Mouse (Mus musculus) urinary bladder, postnatal 36 days (tissue): ENCODE measurements around the gene Gpc1.

Source experiments
- DNase-seq, 2 experiments: peaks; one replicate each; pipeline ENCODE4 v3.0.0; 2022; ENCODE audit warnings: low spot score in 2 of 2, mixed read lengths in 1 of 2

The Gpc1 gene

GRCm38 (mm10) chr1:92879266-92879665 lies 47.8 kb downstream of the Gpc1 start:
- DNase-seq, result no peak

GRCm38 (mm10) chr1:92880101-92880500 lies 48.7 kb downstream of the Gpc1 start:
- no peak for DNase-seq

- no peak for DNase-seq
Observed at GRCm38 (mm10) chr1:92881982-92882381, 50.5 kb downstream of the Gpc1 start.

GRCm38 (mm10) chr1:92888901-92889655 lies 57.6 kb downstream of the Gpc1 start:
- DNase-seq, result no peak

DNA sequence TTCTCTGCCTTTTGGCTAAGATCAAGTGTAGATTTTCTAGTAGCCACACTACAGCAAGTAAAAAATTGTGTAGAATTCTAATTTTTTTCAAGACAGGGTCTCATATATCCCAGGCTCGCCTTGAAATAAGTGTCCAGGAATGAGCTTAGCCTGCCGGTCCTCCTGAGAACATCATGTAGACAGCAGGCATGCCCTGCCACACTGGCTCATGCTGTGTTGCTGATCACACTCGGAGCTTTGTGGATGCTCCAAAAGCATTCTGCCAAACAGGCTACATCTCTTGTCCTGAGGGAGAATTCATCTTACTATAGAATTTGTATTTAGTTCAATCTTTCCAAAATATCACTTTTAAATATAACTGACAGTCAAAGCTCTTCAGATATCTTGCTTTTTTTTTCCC lies 61.3 kb downstream of the Gpc1 start:
- no peak for DNase-seq

DNA sequence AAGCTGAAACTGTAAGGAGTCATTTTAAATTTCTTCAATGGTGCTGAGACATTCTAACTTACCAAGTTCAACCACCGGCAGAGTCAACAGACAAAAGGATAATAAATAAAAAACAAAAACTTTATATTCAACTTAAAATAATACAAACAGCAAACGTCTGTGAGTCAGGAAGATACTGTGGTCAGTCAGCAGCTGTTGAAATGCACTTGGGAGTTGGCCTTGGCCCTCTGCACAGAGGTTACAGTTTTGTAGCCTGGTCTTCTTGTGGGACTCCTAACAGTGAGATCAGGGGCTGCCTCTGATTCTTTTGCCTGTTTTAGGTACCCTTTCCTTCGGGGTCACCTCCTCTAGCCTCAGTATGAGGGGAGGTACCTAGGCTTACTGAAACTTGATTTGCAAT lies 62.5 kb downstream of the Gpc1 start:
- DNase-seq, result no peak

GRCm38 (mm10) chr1:92895089-92895488 lies 63.6 kb downstream of the Gpc1 start:
- DNase-seq, result peak; percentile 41 to 69

GRCm38 (mm10) chr1:92902786-92903185 lies 71.3 kb downstream of the Gpc1 start, which contains the start of gene Ankmy1:
Gene Ankmy1, minus strand, starts transcription at chr1:92902906.
- peak; percentile 44 to 60 for DNase-seq

DNA sequence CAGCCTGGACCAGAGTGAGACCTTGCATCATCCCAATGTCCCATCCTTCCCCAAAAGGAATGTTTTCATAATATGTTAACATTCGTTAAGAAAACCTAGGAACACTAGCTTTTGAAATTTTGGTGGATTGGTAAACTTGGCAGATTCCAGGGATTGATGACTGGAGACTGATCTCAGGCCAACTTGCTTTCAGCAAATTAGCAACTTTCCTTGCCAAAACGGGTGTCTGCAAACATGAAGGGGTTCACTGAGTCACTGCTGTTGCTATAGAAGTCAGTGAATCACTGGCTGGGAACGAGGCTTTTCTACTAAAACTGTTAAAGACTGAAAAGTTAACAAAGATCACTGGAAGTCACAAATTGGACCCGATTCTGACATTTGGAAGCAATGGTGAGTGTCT lies 72.2 kb downstream of the Gpc1 start:
- no peak for DNase-seq

- DNase-seq, result no peak
Observed at GRCm38 (mm10) chr1:92905703-92906310, 74.4 kb downstream of the Gpc1 start.

GRCm38 (mm10) chr1:92906779-92907631 lies 75.6 kb downstream of the Gpc1 start, which contains the start of gene Dusp28:
Gene Dusp28, plus strand, starts transcription at chr1:92906981.
- DNase-seq, result peak; percentile 82 to 90

GRCm38 (mm10) chr1:92907632-92908360 lies 76.4 kb downstream of the Gpc1 start:
- DNase-seq, result no peak

DNA sequence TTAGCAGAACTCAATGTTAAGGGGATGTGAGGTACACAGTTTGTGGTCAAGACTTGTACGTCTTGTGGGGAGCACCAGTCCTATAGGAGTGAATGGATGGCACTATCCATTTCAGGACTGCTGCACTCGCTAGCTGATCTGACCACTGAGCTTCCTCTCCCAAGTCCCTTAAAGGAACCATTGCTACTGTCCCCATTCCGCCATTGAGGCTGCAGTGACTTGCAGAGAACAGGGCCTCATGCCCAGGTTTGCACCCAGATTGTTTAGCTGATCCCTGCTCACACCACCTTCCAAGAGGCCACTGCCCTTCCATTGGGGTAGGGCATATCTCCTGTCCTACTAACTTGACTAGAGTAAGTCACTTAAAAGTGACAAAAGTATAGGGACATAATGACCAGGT lies 77.2 kb downstream of the Gpc1 start:
- no peak for DNase-seq

GRCm38 (mm10) chr1:92909068-92909467 lies 77.6 kb downstream of the Gpc1 start:
- DNase-seq, result no peak
